Mouse (Mus musculus) bone marrow, adult 2 months (tissue): ENCODE measurements around the gene Orc4.

ENCODE experiments used
- CTCF ChIP-seq: fragments of 200-500 bp; IDR thresholded peaks from 2 replicates; pipeline ENCODE4 v1.5.1; 2011; ENCODE audit warnings: low read length, control low read depth; ENCODE audit not compliant: control insufficient read depth, insufficient read depth
- POLR2A ChIP-seq: fragments of 200-500 bp; IDR thresholded peaks from 2 replicates; pipeline ENCODE4 v1.6.1; 2011; ENCODE audit warnings: low read depth, mild to moderate bottlenecking, control low read depth, low read length, borderline replicate concordance; ENCODE audit not compliant: control insufficient read depth

- TF ChIP-seq POLR2A (peak; percentile 95), CTCF (no peak)
Measured at GRCm38 (mm10) chr2:48948841-48949584, 1.1 kb downstream of the Orc4 start, which contains the start of gene Mbd5.
